Mouse (Mus musculus) olfactory bulb, adult 2 months (tissue): ENCODE measurements at regions not wholly inside any gene's neighbourhood (a gene's known extent, or its start where the extent isn't known, plus 50 kb on each side); places are given as distances from the start of the nearest gene placed in this dataset.

Experiments used
- H3K27ac ChIP-seq: fragments of 200-500 bp; 2 replicates; pipeline ENCODE4 v1.5.1; 2012; ENCODE audit warnings: low read depth, low read length; ENCODE audit not compliant: insufficient read depth
- H3K4me1 ChIP-seq: fragments of 200-500 bp; 2 replicates; pipeline ENCODE4 v1.6.1; 2012; ENCODE audit warnings: low read length; ENCODE audit not compliant: control insufficient read depth, insufficient read depth
- H3K4me3 ChIP-seq: fragments of 200-500 bp; 2 replicates; pipeline ENCODE4 v1.5.1; 2012; ENCODE audit warnings: mild to moderate bottlenecking, low read depth, low read length, moderate library complexity; ENCODE audit not compliant: insufficient read depth
- CTCF ChIP-seq: fragments of 200-500 bp; IDR thresholded peaks from 2 replicates; pipeline ENCODE4 v1.5.1; 2012; ENCODE audit warnings: low read depth, mild to moderate bottlenecking, low read length, moderate library complexity; ENCODE audit not compliant: insufficient read depth
- POLR2A ChIP-seq: fragments of 200-500 bp; IDR thresholded peaks from 2 replicates; pipeline ENCODE4 v1.6.1; 2012; ENCODE audit warnings: mild to moderate bottlenecking, low read depth, low read length, moderate library complexity; ENCODE audit not compliant: insufficient read depth
- WGBS: fragments of 180-500 bp; shearing (Covaris S2); methylation state at CpG from one replicate; pipeline ENCODE4 v1.1.7; 2018; 5-methylcytosine and 5-hydroxymethylcytosine counted together

DNA sequence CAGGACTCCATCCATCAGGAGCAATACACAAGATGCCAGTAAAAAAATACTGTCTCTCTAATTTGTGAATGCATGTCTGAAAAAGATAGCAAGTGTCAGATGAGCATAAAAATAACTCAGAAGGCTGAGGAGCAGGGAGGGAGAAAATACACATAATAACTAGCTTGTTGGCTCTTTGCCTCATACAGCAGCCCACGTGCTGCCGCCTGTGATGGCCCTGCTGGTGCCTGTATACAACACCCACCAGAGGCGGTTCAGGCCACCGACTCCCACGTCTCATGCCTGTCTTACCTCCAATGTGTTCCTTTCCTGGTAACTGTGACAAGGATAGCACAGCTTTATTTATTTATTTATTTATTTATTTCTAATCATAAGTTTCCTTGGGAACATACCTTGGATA is 119.5 kb upstream of the Sgk1 start:
- WGBS, result 37% methylated on average over 5 of the region's 5 CpGs
- Histone ChIP-seq H3K4me3 (no peak overlapping the region), H3K4me1 (peaks cover 13% of the 10 kb centered on the region), H3K27ac (peak overlapping the region; percentile 64)
- no peak for TF ChIP-seq CTCF
- no peak for TF ChIP-seq POLR2A

DNA sequence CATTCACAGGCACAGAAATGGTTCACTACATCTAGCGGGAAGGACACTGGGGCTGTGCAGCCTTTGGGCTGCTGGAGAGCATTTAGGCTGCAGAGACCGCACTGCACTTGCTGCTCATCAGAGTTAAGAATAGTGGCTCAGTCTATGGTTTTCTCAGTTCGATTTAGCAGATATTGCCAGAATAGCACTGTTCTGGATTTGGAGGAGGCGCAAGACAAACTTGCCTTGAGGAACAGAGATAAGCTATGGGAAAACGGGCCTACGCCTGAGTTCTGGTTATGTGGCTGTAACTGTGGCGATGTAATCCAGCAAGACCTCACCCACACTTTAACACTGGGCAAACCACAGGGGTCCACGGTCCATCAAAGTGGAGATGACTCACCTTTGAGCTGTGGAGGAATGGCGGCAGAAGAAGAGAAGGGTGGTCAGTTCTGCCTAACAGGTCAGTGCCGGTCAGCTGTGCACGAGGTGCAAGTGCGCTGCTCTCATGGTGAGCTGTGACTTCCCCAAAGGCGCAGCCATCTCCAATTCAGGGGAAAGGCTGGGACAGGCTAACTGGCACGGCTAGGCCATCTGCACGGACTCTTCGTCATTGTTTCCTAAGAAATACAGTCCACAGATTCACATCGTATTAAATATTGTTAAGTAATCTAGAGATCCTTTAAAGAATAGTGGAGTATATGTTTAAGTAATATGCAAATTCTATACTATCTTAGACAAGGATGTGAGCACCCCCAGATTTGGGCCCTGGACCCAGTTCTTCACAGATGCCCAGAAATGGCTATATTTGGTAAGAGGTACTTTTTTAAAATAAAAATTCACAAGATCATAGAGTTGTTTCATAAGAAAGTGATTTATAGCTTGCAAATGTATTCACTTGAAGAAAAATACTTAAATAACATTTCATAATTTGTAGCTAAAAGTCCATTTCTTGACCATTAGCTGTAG is 118.7 kb upstream of the Sgk1 start:
- 79% methylated on average over 17 of the region's 17 CpGs for WGBS
- Histone ChIP-seq H3K4me1 (peaks cover 10% of the 10 kb centered on the region), H3K4me3 (no peak overlapping the region), H3K27ac (peak overlapping the region; percentile 57)
- TF ChIP-seq POLR2A (no peak), CTCF (no peak)

- Histone ChIP-seq H3K27ac (no peak overlapping the region), H3K4me1 (peaks cover 10% of the 10 kb centered on the region), H3K4me3 (no peak overlapping the region)
- WGBS, result 88% methylated on average over 8 of the region's 8 CpGs
- no peak for TF ChIP-seq CTCF
- no peak for TF ChIP-seq POLR2A
Measured at GRCm38 (mm10) chr10:21764090-21764489, 117.9 kb upstream of the Sgk1 start.

- TF ChIP-seq POLR2A (no peak), CTCF (no peak)
Measured at GRCm38 (mm10) chr10:21764891-21765290, 117.1 kb upstream of the Sgk1 start.

GRCm38 (mm10) chr10:21773548-21773947 is 108.4 kb upstream of the Sgk1 start:
- Histone ChIP-seq H3K27ac (no peak overlapping the region), H3K4me1 (peaks cover 2% of the 10 kb centered on the region; the same call in 1 of the 2 replicates), H3K4me3 (no peak overlapping the region)
- TF ChIP-seq POLR2A (no peak), CTCF (no peak)
- 55% methylated on average over 4 of the region's 4 CpGs for WGBS

More at GRCm38 (mm10) chr10:21764891-21765290, 117.1 kb upstream of the Sgk1 start:
- 89% methylated on average over 13 of the region's 13 CpGs for WGBS
- peaks cover 10% of the 10 kb centered on the region for H3K4me1 ChIP-seq
- H3K27ac ChIP-seq, result no peak overlapping the region
- H3K4me3 ChIP-seq, result no peak overlapping the region

- TF ChIP-seq POLR2A, result no peak
- no peak for TF ChIP-seq CTCF
- no peak overlapping the region for H3K27ac ChIP-seq
- peaks cover 2% of the 10 kb centered on the region; the same call in 1 of the 2 replicates for H3K4me1 ChIP-seq
- 86% methylated on average over 5 of the region's 5 CpGs for WGBS
- no peak overlapping the region for H3K4me3 ChIP-seq
Measured at GRCm38 (mm10) chr10:21775441-21775840, 106.5 kb upstream of the Sgk1 start.

DNA sequence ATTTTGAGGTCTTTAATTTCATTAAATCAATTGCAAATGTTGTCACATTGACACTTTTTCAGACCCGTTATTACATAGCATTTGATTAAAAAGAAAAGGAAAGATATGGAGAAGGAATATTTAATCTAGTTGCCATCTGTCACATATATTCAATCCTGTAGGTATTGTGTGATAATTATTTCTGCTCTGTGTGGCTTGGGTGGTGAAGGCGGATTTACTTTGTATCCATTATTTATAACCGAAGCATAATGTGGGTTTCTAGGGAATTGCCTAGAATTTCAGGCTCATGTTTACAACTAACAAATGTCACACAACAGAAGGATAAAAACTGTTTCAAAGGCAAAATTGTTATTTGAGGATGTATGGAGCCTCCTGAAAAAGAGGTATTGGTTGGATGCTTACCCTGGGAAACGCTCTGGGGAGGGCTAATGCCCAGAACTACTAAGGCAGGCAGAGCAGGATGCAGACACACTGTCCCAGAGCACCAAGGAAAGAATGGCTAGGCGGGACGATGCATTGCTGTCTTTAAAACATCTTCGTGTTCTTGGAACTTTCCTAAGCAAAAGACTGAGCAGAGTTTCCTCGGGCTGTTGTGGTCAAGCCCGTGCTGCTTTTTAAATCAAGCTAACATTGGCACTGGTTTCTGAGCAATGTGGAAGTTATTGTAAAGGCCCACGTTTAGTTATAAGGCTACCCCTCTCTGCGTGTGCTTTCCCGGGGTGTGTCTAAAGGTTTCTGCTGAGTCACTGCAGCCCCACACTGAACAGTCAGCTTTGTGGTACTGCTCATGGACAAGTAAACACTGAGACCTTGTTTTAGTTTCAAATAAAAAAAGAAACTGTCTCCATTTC is 105.8 kb upstream of the Sgk1 start:
- H3K4me3 ChIP-seq, result no peak overlapping the region
- TF ChIP-seq CTCF, result no peak
- no peak for TF ChIP-seq POLR2A
- WGBS, result 54% methylated on average over 12 of the region's 12 CpGs
- H3K4me1 ChIP-seq, result peaks cover 2% of the 10 kb centered on the region; the same call in 1 of the 2 replicates
- H3K27ac ChIP-seq, result no peak overlapping the region

DNA sequence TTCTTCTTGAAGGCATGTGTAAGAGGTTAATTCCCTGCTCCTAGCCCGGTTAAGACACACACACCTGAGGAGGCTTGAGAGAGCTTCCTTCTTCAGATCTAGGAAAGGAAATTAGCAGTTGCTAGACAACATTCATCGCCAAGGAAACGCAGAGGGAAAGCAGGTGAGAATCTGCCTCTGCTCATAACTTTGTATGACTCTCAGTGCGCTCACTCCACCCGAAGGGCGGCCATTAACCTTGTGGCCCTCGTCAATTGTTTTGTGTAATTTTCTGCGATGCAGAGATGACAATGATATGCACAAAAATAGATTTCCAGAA is 105.3 kb upstream of the Sgk1 start:
- Histone ChIP-seq H3K4me1 (peaks cover 2% of the 10 kb centered on the region; the same call in 1 of the 2 replicates), H3K4me3 (no peak overlapping the region), H3K27ac (no peak overlapping the region)
- 80% methylated on average over 8 of the region's 8 CpGs for WGBS
- TF ChIP-seq POLR2A (no peak), CTCF (no peak)

- WGBS, result 90% methylated on average over 3 of the region's 3 CpGs
- no peak overlapping the region for H3K27ac ChIP-seq
- no peak for TF ChIP-seq POLR2A
- no peak for TF ChIP-seq CTCF
- peaks cover 2% of the 10 kb centered on the region; the same call in 1 of the 2 replicates for H3K4me1 ChIP-seq
- H3K4me3 ChIP-seq, result no peak overlapping the region
Measured at GRCm38 (mm10) chr10:21777103-21777502, 104.9 kb upstream of the Sgk1 start.
